Mouse (Mus musculus) MEL (cell line): Measurements from ENCODE around the gene Gm20388.

Experiments
- CHD2 ChIP-seq: IDR thresholded peaks from 2 replicates; pipeline ENCODE4 v1.6.1; 2011; ENCODE audit warnings: low read length, improper control_type of control experiment
- CTCF ChIP-seq, 3 experiments: IDR thresholded peaks in 2 of 3; conservative IDR thresholded peaks in 1 of 3; 2 replicates each; pipeline ENCODE4 v1.5.1; 2011 to 2012; ENCODE audit warnings: low read length in 3 of 3, low read depth in 2 of 3, mild to moderate bottlenecking in 2 of 3, improper control_type of control experiment in 1 of 3, inconsistent platforms in 1 of 3, mixed read lengths in 1 of 3, moderate library complexity in 1 of 3; ENCODE audit not compliant: control insufficient read depth in 1 of 3, insufficient read depth in 1 of 3, poor library complexity in 1 of 3, severe bottlenecking in 1 of 3
- EP300 ChIP-seq, 2 experiments: IDR thresholded peaks; 2 replicates each; pipeline ENCODE4 v1.6.1; 2011; ENCODE audit warnings: improper control_type of control experiment in 2 of 2, low read length in 2 of 2, low read depth in 1 of 2, mild to moderate bottlenecking in 1 of 2
- GABPA ChIP-seq: IDR thresholded peaks from 2 replicates; pipeline ENCODE4 v1.6.1; 2012; ENCODE audit warnings: low read depth, mild to moderate bottlenecking, inconsistent platforms, low read length, improper control_type of control experiment, moderate library complexity
- GATA1 ChIP-seq: IDR thresholded peaks from 2 replicates; pipeline ENCODE4 v1.6.1; 2011; ENCODE audit warnings: low read depth, low read length, improper control_type of control experiment
- KAT2A ChIP-seq: conservative IDR thresholded peaks from 2 replicates; pipeline ENCODE4 v1.6.1; 2012; ENCODE audit warnings: low read depth, low read length, improper control_type of control experiment, inconsistent platforms
- MAZ ChIP-seq: IDR thresholded peaks from 2 replicates; pipeline ENCODE4 v1.6.1; 2012; ENCODE audit warnings: low read depth, mild to moderate bottlenecking, inconsistent platforms, low read length, improper control_type of control experiment
- MEF2A ChIP-seq: IDR thresholded peaks from 2 replicates; pipeline ENCODE4 v1.6.1; 2014; ENCODE audit warnings: low read depth, mild to moderate bottlenecking, inconsistent platforms, low read length, improper control_type of control experiment; ENCODE audit not compliant: poor library complexity, insufficient replicate concordance, severe bottlenecking; ENCODE audit errors: extremely low read depth
- RAD21 ChIP-seq: IDR thresholded peaks from 2 replicates; pipeline ENCODE4 v1.6.1; 2011; ENCODE audit warnings: mild to moderate bottlenecking, low read depth, low read length, improper control_type of control experiment
- RCOR1 ChIP-seq: IDR thresholded peaks from 2 replicates; pipeline ENCODE4 v1.6.1; 2012; ENCODE audit warnings: low read depth, mild to moderate bottlenecking, inconsistent platforms, low read length, improper control_type of control experiment
- SIN3A ChIP-seq: IDR thresholded peaks from 2 replicates; pipeline ENCODE4 v1.6.1; 2012; ENCODE audit warnings: low read length, improper control_type of control experiment, inconsistent platforms
- SMC3 ChIP-seq: IDR thresholded peaks from 2 replicates; pipeline ENCODE4 v1.6.1; 2011; ENCODE audit warnings: low read depth, low read length, improper control_type of control experiment
- TBP ChIP-seq: IDR thresholded peaks from 2 replicates; pipeline ENCODE4 v1.8.0; 2011; ENCODE audit warnings: low read depth, low read length, improper control_type of control experiment
- USF1 ChIP-seq: IDR thresholded peaks from 2 replicates; pipeline ENCODE4 v1.6.1; 2014; ENCODE audit warnings: low read depth, mild to moderate bottlenecking, inconsistent platforms, low read length, improper control_type of control experiment, moderate library complexity

GRCm38 (mm10) chr8:122735110-122735509 is 2824.5 kb downstream of the Gm20388 start:
- TF ChIP-seq SMC3: no peak
- TF ChIP-seq CTCF (IDR thresholded peaks at IDR 0.05 in 2 of 3, conservative IDR thresholded peaks at IDR 0.05 in 1 of 3; ENCODE audit: control insufficient read depth in 1 of 3, insufficient read depth in 1 of 3, low read depth in 2 of 3, low read length in 3 of 3, poor library complexity in 1 of 3, severe bottlenecking in 1 of 3): no peak
- TF ChIP-seq MAZ: no peak; the same call in 1 of the 2 replicates
- no peak for TF ChIP-seq GABPA
- no peak for TF ChIP-seq EP300 (IDR thresholded peaks at IDR 0.05; ENCODE audit: low read depth in 1 of 2, low read length in 2 of 2)
- TF ChIP-seq RCOR1: no peak
- TF ChIP-seq SIN3A: no peak
- TF ChIP-seq USF1: no peak
- TF ChIP-seq MEF2A: no peak
- TF ChIP-seq KAT2A: no peak
- no peak; the same call in 1 of the 2 replicates for TF ChIP-seq RAD21
- TF ChIP-seq TBP: no peak
- TF ChIP-seq GATA1: peak; percentile 32; the same call in 1 of the 2 replicates
- no peak for TF ChIP-seq CHD2
